Mouse (Mus musculus): ENCODE data around the gene Cpne1.

DNA sequence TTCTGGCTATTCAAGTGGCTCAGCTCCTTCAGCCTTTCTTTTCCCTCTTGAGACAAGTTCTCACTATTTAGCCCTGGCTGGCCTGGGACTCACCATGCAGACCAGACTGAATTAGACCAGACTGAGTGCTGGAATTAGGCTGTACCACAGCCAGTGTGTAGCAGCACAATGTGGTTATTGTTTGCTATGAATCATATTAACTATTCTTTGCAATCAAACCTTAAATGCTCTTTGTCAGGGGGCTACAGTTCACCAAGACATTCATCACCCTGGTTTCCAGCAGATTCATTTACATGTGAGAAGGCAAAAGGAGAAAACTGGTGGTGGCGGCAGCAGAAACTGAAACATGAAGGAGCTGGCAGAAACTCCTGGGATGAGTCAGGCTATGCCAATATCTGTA, 22.0 kb downstream of the Cpne1 start:
- no peak for TF ChIP-seq POLR2A (IDR thresholded peaks at IDR 0.05; ENCODE audit: borderline replicate concordance, low read depth, low read length)
- no peak for TF ChIP-seq CTCF (IDR thresholded peaks at IDR 0.05; ENCODE audit: low read depth, low read length)
